ENCODE assay signal across 16 mouse cellular contexts in the genomic region with DNA sequence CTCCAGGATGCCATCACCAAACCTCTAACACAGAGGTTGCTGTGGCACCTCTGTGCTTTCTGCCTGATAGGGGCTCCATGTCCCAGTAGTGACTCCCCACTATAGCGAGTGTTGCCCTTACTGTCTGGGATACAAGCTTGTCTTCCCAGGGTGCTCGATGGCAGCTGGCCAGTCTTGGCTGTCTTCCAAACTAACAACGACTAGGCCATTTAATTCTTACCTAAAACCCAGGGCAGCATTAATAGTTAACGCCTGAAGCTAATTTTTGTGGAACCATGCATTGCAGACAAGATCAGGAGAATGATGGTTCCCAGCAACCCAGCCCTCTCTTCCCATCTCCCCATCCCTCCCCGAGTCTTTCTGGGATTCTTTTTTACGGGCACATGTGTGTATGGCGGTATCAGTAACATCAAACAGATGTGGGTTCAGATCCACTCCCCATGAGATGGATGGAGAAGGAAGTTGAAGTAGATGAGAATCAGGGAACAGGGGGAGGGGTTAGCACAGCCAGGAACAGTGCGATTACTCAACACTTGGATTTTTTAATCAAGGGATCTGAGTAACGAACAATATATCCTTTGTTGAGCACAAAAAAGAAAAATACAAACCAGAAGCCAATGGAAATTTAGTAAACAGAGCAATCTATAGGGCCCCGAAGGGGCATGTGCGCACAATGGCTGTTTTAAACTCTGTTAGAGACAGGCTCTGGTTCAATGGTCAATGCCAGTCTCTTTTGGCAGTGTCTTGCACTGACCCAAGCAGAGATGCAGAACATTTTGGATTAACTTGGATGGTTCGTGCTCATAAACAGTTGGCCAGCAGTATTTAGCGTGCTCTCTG.
DNase-seq lines count a peak whose midpoint lies in the region; ATAC-seq lines count a peak whose summit lies in the region.
"Had no signal": no experiment of that assay in that cellular context is flagged by ENCODE, and none has a peak within 500 bp of the region (broad histone marks: within the 10 kb centered on the region; RNA-seq: fewer than 3 reads in every experiment).

No protein-coding gene starts in this region.

- H3K27me3 ChIP-seq in kidney, embryonic 14.5 days (ENCODE audit: control insufficient read depth, insufficient read depth, low read length): no peaks in the 10 kb centered on the region
- H3K27me3 ChIP-seq: forebrain, embryonic 13.5 days had no signal

- H3K4me1 ChIP-seq in kidney, embryonic 14.5 days (ENCODE audit: control insufficient read depth, insufficient read depth, low read length): no peaks in the 10 kb centered on the region
- H3K4me1 ChIP-seq: liver, embryonic 15.5 days had no signal

- ATAC-seq in kidney, embryonic 14.5 days (ENCODE audit: low FRiP score, low TSS enrichment): no peak
- ATAC-seq in cerebellum, adult (ENCODE audit: insufficient number of reproducible peaks, low FRiP score, low TSS enrichment): no peak
- ATAC-seq: forebrain, embryonic 13.5 days had no signal

- peak; percentile 46 for DNase-seq in kidney, adult 11 months
- peak; percentile 14 for DNase-seq in urinary bladder, postnatal 14 days (ENCODE audit: low spot score)
- DNase-seq in urinary bladder, postnatal 10 days (ENCODE audit: low spot score): no peak
- peak; percentile 68 for DNase-seq in kidney, postnatal 10 days
- no peak for DNase-seq in c-Kit-positive CD71-positive TER-119-positive erythroid progenitor cells, embryonic 14.5 days (ENCODE audit: low spot score)
- DNase-seq: cerebellum, adult 9-11 months; gastrocnemius, postnatal 14 days; heart, adult 2 months; heart, postnatal 36 days; midbrain, embryonic 14.5 days; thymus, adult 2 months had no signal

- no peaks in the 10 kb centered on the region for H3K9me3 ChIP-seq in kidney, embryonic 14.5 days (ENCODE audit: control insufficient read depth, low read length)
- H3K9me3 ChIP-seq: forebrain, embryonic 13.5 days; liver, embryonic 15.5 days had no signal

- H3K4me3 ChIP-seq in kidney, embryonic 14.5 days (ENCODE audit: low read length): no peak overlapping the region
- H3K4me3 ChIP-seq: forebrain, embryonic 13.5 days; heart, adult 2 months; liver, embryonic 15.5 days had no signal

- H3K9ac ChIP-seq in kidney, embryonic 14.5 days (ENCODE audit: low read depth, low read length): no peak overlapping the region
- H3K9ac ChIP-seq: forebrain, embryonic 13.5 days; hindbrain, embryonic 14.5 days; liver, embryonic 15.5 days had no signal

- no peaks in the 10 kb centered on the region for H3K36me3 ChIP-seq in kidney, embryonic 14.5 days (ENCODE audit: control insufficient read depth, insufficient read depth, low read length)
- H3K36me3 ChIP-seq: liver, embryonic 15.5 days had no signal

- no peak overlapping the region for H3K4me2 ChIP-seq in kidney, embryonic 14.5 days (replicated peaks; ENCODE audit: low read depth, low read length)
- H3K4me2 ChIP-seq: forebrain, embryonic 13.5 days; hindbrain, embryonic 14.5 days; liver, embryonic 15.5 days had no signal

- H3K27ac ChIP-seq in kidney, embryonic 14.5 days (ENCODE audit: low read depth, low read length): no peak overlapping the region
- H3K27ac ChIP-seq: forebrain, embryonic 13.5 days; heart, adult 2 months; hindbrain, embryonic 14.5 days; liver, embryonic 15.5 days had no signal

- 68% methylated on average over 13 of the region's 13 CpGs for WGBS in kidney, embryonic 14.5 days

Comparison
In these comparisons a context has a peak if more than half of its experiments do, and no peak if none do; other contexts are left out.
1. DNase-seq: peak in kidney, adult 11 months (single experiment), urinary bladder, postnatal 14 days (single experiment) and kidney, postnatal 10 days (single experiment); none in urinary bladder, postnatal 10 days (single experiment) and c-Kit-positive CD71-positive TER-119-positive erythroid progenitor cells, embryonic 14.5 days (single experiment).